Comparison of ENCODE assay signal across 9 mouse cellular contexts in genomic region chr19:29024391-29024947, GRCm38 (mm10). TPM values are rescaled to one million over a fixed set of nuclear protein-coding genes. Genes with fewer than 3 reads are reported as not detected.
DNase-seq lines count a peak whose midpoint lies in the region; ATAC-seq and TF ChIP-seq lines count a peak whose summit lies in the region.
"Had no signal": no experiment of that assay in that cellular context is flagged by ENCODE, and none has a peak within 500 bp of the region (broad histone marks: within the 10 kb centered on the region; RNA-seq: fewer than 3 reads in every experiment).

No protein-coding gene starts in this region.

- peak overlapping the region; percentile 25 for H3K27ac ChIP-seq in lung, embryonic 16.5 days (ENCODE audit: low read length)
- no peak overlapping the region for H3K27ac ChIP-seq in stomach, postnatal 0 days (replicated peaks)

- intact Hi-C loops in heart, postnatal 10 days (cut with DNase I): no loop called here

- H3K4me1 ChIP-seq in lung, embryonic 16.5 days (replicated peaks; ENCODE audit: control insufficient read depth, insufficient read depth, low read length): peaks cover 9% of the 10 kb centered on the region
- H3K4me1 ChIP-seq in stomach, postnatal 0 days (replicated peaks; ENCODE audit: control insufficient read depth, insufficient read depth): no peaks in the 10 kb centered on the region

- no peaks in the 10 kb centered on the region for H3K27me3 ChIP-seq in lung, embryonic 16.5 days (ENCODE audit: control insufficient read depth, insufficient read depth, low read depth, low read length)
- no peaks in the 10 kb centered on the region for H3K27me3 ChIP-seq in stomach, postnatal 0 days (ENCODE audit: control insufficient read depth, insufficient read depth, low read length)

- no peak for TF ChIP-seq EP300 in stomach, postnatal 0 days (optimal IDR thresholded peaks at IDR 0.05)

- H3K36me3 ChIP-seq in lung, embryonic 16.5 days (ENCODE audit: control insufficient read depth, insufficient read depth, low read length): peaks cover 32% of the 10 kb centered on the region
- peaks cover 13% of the 10 kb centered on the region; the same call in 1 of the 2 replicates for H3K36me3 ChIP-seq in stomach, postnatal 0 days (ENCODE audit: control insufficient read depth, insufficient read depth, low read length)

- no peak for DNase-seq in frontal cortex, adult 2 months (ENCODE audit: extremely low spot score in 1 of 2, low spot score in 1 of 2)
- peak; percentile 43 to 51 for DNase-seq in cerebellum, postnatal 10 days
- peak; percentile 45 to 51 for DNase-seq in heart, postnatal 10 days
- no peak for DNase-seq in stomach, postnatal 0 days (ENCODE audit: low spot score)
- DNase-seq in adrenal gland, postnatal 36 days: no peak
- DNase-seq in adrenal gland, postnatal 4 days (ENCODE audit: low spot score in 2 of 2): no peak

- no peaks in the 10 kb centered on the region for H3K9me3 ChIP-seq in lung, embryonic 16.5 days (ENCODE audit: control insufficient read depth, low read length)
- no peaks in the 10 kb centered on the region for H3K9me3 ChIP-seq in stomach, postnatal 0 days (ENCODE audit: control insufficient read depth, low read length)

- no peak overlapping the region for H3K9ac ChIP-seq in lung, embryonic 16.5 days (ENCODE audit: low read length)
- no peak overlapping the region for H3K9ac ChIP-seq in stomach, postnatal 0 days (ENCODE audit: low read length)

- WGBS in lung, embryonic 16.5 days: 48% methylated on average over 11 of the region's 11 CpGs
- WGBS in stomach, postnatal 0 days: 64% methylated on average over 11 of the region's 11 CpGs

- no peak overlapping the region for H3K4me3 ChIP-seq in lung, embryonic 16.5 days (ENCODE audit: low read length)
- H3K4me3 ChIP-seq in stomach, postnatal 0 days (ENCODE audit: low read depth, low read length): no peak overlapping the region

- peak; percentile 50; the same call in 1 of the 2 replicates for ATAC-seq in frontal cortex, adult (ENCODE audit: low TSS enrichment)
- ATAC-seq in lung, embryonic 16.5 days (ENCODE audit: low read depth): peak; percentile 88
- 0 out of 2 replicates have a peak, but pooled peaks have one; percentile 34 for ATAC-seq in stomach, postnatal 0 days (ENCODE audit: low FRiP score, low TSS enrichment)

- no peak overlapping the region for H3K4me2 ChIP-seq in lung, embryonic 16.5 days (ENCODE audit: low read depth, low read length)
- no peak overlapping the region for H3K4me2 ChIP-seq in stomach, postnatal 0 days (replicated peaks; ENCODE audit: low read depth)

- no peak for TF ChIP-seq CTCF in stomach, postnatal 0 days (IDR thresholded peaks at IDR 0.05; ENCODE audit: low read depth)

RNA-seq across cellular contexts. Expression of gene Ak3, which starts 23.3 kb away (rescaled TPM):
- polyA plus RNA-seq in frontal cortex, adult 2 months (2012; rRNA removed): 61.8 and 66.5 TPM in 2 replicates
- 10 to 100 TPM; 82.7 to 83.3 TPM for total RNA-seq in heart, postnatal 10 days (2021)
- 79.7 and 80.8 TPM in 2 replicates for polyA plus RNA-seq in lung, embryonic 16.5 days (2015; fragmentation: Nextera tagmentation; extraction: Ambion mirVana)
- polyA plus RNA-seq in stomach, postnatal 0 days (2015; fragmentation: Nextera tagmentation; extraction: Ambion mirVana): 141 and 150 TPM in 2 replicates
- total RNA-seq in adrenal gland, postnatal 36 days (2021): 100 to 1,000 TPM; 146 to 253 TPM
- total RNA-seq in adrenal gland, postnatal 4 days (2021): 100 to 1,000 TPM; 146 to 153 TPM

RNA-seq across cellular contexts. Expression of gene Cdc37l1, which starts 34.3 kb away (rescaled TPM):
- polyA plus RNA-seq in frontal cortex, adult 2 months (2012; rRNA removed): 62.3 and 65.0 TPM in 2 replicates
- total RNA-seq in heart, postnatal 10 days (2021): 10 to 100 TPM; 53.6 to 85.5 TPM
- polyA plus RNA-seq in lung, embryonic 16.5 days (2015; fragmentation: Nextera tagmentation; extraction: Ambion mirVana): 36.6 and 37.2 TPM in 2 replicates
- polyA plus RNA-seq in stomach, postnatal 0 days (2015; fragmentation: Nextera tagmentation; extraction: Ambion mirVana): 19.5 and 19.7 TPM in 2 replicates
- 10 to 100 TPM; 43.4 to 52.5 TPM for total RNA-seq in adrenal gland, postnatal 36 days (2021)
- 10 to 100 TPM; 44.8 to 46.0 TPM for total RNA-seq in adrenal gland, postnatal 4 days (2021)

RNA-seq across cellular contexts. Expression of gene 4430402I18Rik, which starts 56.9 kb away (rescaled TPM):
- polyA plus RNA-seq in frontal cortex, adult 2 months (2012; rRNA removed): 7.1 and 9.3 TPM in 2 replicates
- 10 to 100 TPM; 15.7 to 16.5 TPM for total RNA-seq in heart, postnatal 10 days (2021)
- 2.7 and 3.1 TPM in 2 replicates for polyA plus RNA-seq in lung, embryonic 16.5 days (2015; fragmentation: Nextera tagmentation; extraction: Ambion mirVana)
- polyA plus RNA-seq in stomach, postnatal 0 days (2015; fragmentation: Nextera tagmentation; extraction: Ambion mirVana): 0.84 and 1.3 TPM in 2 replicates
- total RNA-seq in adrenal gland, postnatal 36 days (2021): 1 to 10 TPM; 3.2 to 8.6 TPM
- 1 to 10 TPM; 6.3 to 6.4 TPM for total RNA-seq in adrenal gland, postnatal 4 days (2021)
- total RNA-seq: neutrophil, adult 5-6 weeks had no signal

Comparison
In these comparisons a context has a peak if more than half of its experiments do, and no peak if none do; other contexts are left out.
1. ATAC-seq: peak in every context shown above with its lines; median percentile 88 in lung, embryonic 16.5 days; 50 in frontal cortex, adult; 34 in stomach, postnatal 0 days.
2. DNase-seq: peak in cerebellum, postnatal 10 days (2 of 2) and heart, postnatal 10 days (2 of 2); none in frontal cortex, adult 2 months (0 of 2), stomach, postnatal 0 days (single experiment), adrenal gland, postnatal 36 days (0 of 2) and adrenal gland, postnatal 4 days (0 of 2).